Mouse (Mus musculus): ENCODE measurements around the gene Hist1h2bm. TPM values are rescaled to one million over a fixed set of nuclear protein-coding genes. Genes with fewer than 3 reads are reported as not detected.
A peak's percentile ranks its signal among the peaks of the same experiment; 100 is the strongest.
"Not testable (repeated sequence)": the region's sequence is repeated elsewhere in the genome, so short reads cannot be mapped to it uniquely, and the experiment has no call there.

Hist1h2bm gene
- total RNA-seq (2012; rRNA removed) (1,196 and 2,041 TPM in 2 replicates), polyA plus RNA-seq (2012; ENCODE audit: insufficient read depth in 1 of 2, insufficient read length in 2 of 2, low read depth in 1 of 2, low replicate concordance in 2 of 2, missing spikeins in 1 of 2) (1 to 10 TPM in 1 of 2 experiments, not detected in 1; 1.7 TPM)

- Histone ChIP-seq H3K27ac (ENCODE audit: control insufficient read depth, low read depth, low read length) (peak within 1 kb of the TSS; percentile 91), H3K36me3 (ENCODE audit: control insufficient read depth in 1 of 2, insufficient read depth in 2 of 2, low read length in 2 of 2) (peaks cover 0 to 18% of the 10 kb centered on the region in 2 experiments; a peak in 2 of 4 replicates), H3K4me3 (ENCODE audit: control insufficient read depth in 1 of 2, insufficient read depth in 1 of 2, low read depth in 2 of 2, low read length in 2 of 2) (peak within 1 kb of the TSS; percentile 33 to 58), H3K9ac (ENCODE audit: control insufficient read depth, low read depth, low read length, poor library complexity, severe bottlenecking) (peak within 1 kb of the TSS; percentile 83)
- H3K9me3 ChIP-seq (replicated peaks; ENCODE audit: insufficient read depth, low read length); H3K4me1 ChIP-seq (ENCODE audit: control insufficient read depth in 1 of 2, insufficient read depth in 2 of 2, low read length in 2 of 2); H3K79me2 ChIP-seq (ENCODE audit: control insufficient read depth, insufficient read depth, low read length, poor library complexity); H3K27me3 ChIP-seq (ENCODE audit: control insufficient read depth in 1 of 2, insufficient read depth in 2 of 2, low read length in 2 of 2): not testable (repeated sequence)
- peak; percentile 99; the same call in 1 of the 2 replicates for TF ChIP-seq POLR2AphosphoS5 (IDR thresholded peaks at IDR 0.05; ENCODE audit: borderline replicate concordance, low read depth, low read length)
- TF ChIP-seq GATA1 (IDR thresholded peaks at IDR 0.05; ENCODE audit: low read depth, low read length), result 0 out of 2 replicates have a peak, but pooled peaks have one; percentile 23
- TF ChIP-seq TBP (IDR thresholded peaks at IDR 0.05; ENCODE audit: low read depth, low read length), result peak; percentile 99
- TF ChIP-seq POLR2A (IDR thresholded peaks at IDR 0.05; ENCODE audit: control insufficient read depth in 1 of 2, insufficient read depth in 1 of 2, low read depth in 1 of 2, low read length in 2 of 2, poor library complexity in 1 of 2), result peak in 1 of 2 experiments; percentile 92; a peak in 3 of 4 replicates
- peak; percentile 95 for DNase-seq (ENCODE audit: low read depth, low spot score)
Measured at GRCm38 (mm10) chr13:21721757-21722372, at the start of gene Hist1h2bm. Gene Hist1h2bm (plus strand): TSS chr13:21722044.

- H3K9me3 ChIP-seq (replicated peaks; ENCODE audit: insufficient read depth, low read length), result no peaks in the 10 kb centered on the region
- no peaks in the 10 kb centered on the region for H3K36me3 ChIP-seq (ENCODE audit: control insufficient read depth in 1 of 2, insufficient read depth in 2 of 2, low read length in 2 of 2)
- no peaks in the 10 kb centered on the region; a peak in 2 of 4 replicates for H3K27me3 ChIP-seq (ENCODE audit: control insufficient read depth in 1 of 2, insufficient read depth in 2 of 2, low read length in 2 of 2)
- TF ChIP-seq MYC (IDR thresholded peaks at IDR 0.05; ENCODE audit: low read depth, low read length), result no peak
- no peak for TF ChIP-seq E2F4 (IDR thresholded peaks at IDR 0.05; ENCODE audit: borderline replicate concordance, low read depth, low read length)
- TF ChIP-seq TAL1 (IDR thresholded peaks at IDR 0.05; ENCODE audit: low read length), result no peak
- H3K4me1 ChIP-seq (ENCODE audit: control insufficient read depth in 1 of 2, insufficient read depth in 2 of 2, low read length in 2 of 2), result no peaks in the 10 kb centered on the region
- H3K4me3 ChIP-seq (ENCODE audit: control insufficient read depth in 1 of 2, insufficient read depth in 1 of 2, low read depth in 2 of 2, low read length in 2 of 2), result no peak within 1 kb of the TSS
- H3K27ac ChIP-seq (ENCODE audit: control insufficient read depth, low read depth, low read length), result no peak within 1 kb of the TSS
- no peak for DNase-seq (ENCODE audit: low read depth, low spot score)
- H3K9ac ChIP-seq (ENCODE audit: control insufficient read depth, low read depth, low read length, poor library complexity, severe bottlenecking), result no peak within 1 kb of the TSS
- no peaks in the 10 kb centered on the region for H3K79me2 ChIP-seq (ENCODE audit: control insufficient read depth, insufficient read depth, low read length, poor library complexity)
Measured at GRCm38 (mm10) chr13:21677305-21677704, 44.5 kb upstream of the Hist1h2bm start, which contains the start of gene Olfr1360. Gene Olfr1360 (minus strand): TSS chr13:21677405.

GRCm38 (mm10) chr13:21697811-21698210, 24.0 kb upstream of the Hist1h2bm start, which contains the start of gene Olfr1359:
Gene Olfr1359 (plus strand): TSS chr13:21698111.
- Histone ChIP-seq H3K36me3 (ENCODE audit: control insufficient read depth in 1 of 2, insufficient read depth in 2 of 2, low read length in 2 of 2) (no peaks in the 10 kb centered on the region), H3K4me3 (ENCODE audit: control insufficient read depth in 1 of 2, insufficient read depth in 1 of 2, low read depth in 2 of 2, low read length in 2 of 2) (no peak within 1 kb of the TSS), H3K27ac (ENCODE audit: control insufficient read depth, low read depth, low read length) (no peak within 1 kb of the TSS), H3K9ac (ENCODE audit: control insufficient read depth, low read depth, low read length, poor library complexity, severe bottlenecking) (no peak within 1 kb of the TSS), H3K9me3 (replicated peaks; ENCODE audit: insufficient read depth, low read length) (no peaks in the 10 kb centered on the region), H3K4me1 (ENCODE audit: control insufficient read depth in 1 of 2, insufficient read depth in 2 of 2, low read length in 2 of 2) (no peaks in the 10 kb centered on the region), H3K27me3 (ENCODE audit: control insufficient read depth in 1 of 2, insufficient read depth in 2 of 2, low read length in 2 of 2) (peaks cover 0 to 3% of the 10 kb centered on the region in 2 experiments; a peak in 2 of 4 replicates), H3K79me2 (ENCODE audit: control insufficient read depth, insufficient read depth, low read length, poor library complexity) (no peaks in the 10 kb centered on the region)
- no peak for TF ChIP-seq E2F4 (IDR thresholded peaks at IDR 0.05; ENCODE audit: borderline replicate concordance, low read depth, low read length)
- DNase-seq (ENCODE audit: low read depth, low spot score), result no peak

All from MEL (cell line).